Mouse (Mus musculus): ENCODE results near the gene Chid1.
A peak's percentile ranks its signal among the peaks of the same experiment; 100 is the strongest.

Gene Chid1

GRCm38 (mm10) chr7:141539556-141540311 lies at the start of gene Chid1:
Chid1 (minus strand) TSS chr7:141539857.
- DNase-seq: peak; percentile 99

- DNase-seq: no peak
Measured at GRCm38 (mm10) chr7:141588890-141589289, 49.2 kb upstream of the Chid1 start.

DNA sequence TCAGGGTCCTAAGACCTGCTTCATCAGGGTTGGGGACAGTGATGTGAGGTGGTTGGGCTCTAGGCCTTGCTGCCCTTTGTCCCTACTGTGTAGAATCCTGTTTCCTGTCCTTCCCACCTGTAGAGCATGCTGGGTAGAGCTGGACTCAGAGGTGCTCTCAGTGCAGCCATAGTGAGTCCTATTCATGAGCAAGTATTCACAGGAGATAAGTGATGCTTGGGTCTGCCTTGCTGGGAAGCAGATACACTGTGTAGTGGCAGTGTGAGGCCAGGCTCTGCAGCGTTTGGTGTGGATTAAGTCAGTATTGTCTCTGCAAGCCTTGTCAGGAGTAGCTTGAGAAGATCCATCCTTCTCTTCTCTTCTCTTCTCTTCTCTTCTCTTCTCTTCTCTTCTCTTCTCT lies 46.2 kb upstream of the Chid1 start:
- no peak for DNase-seq

GRCm38 (mm10) chr7:141585288-141585687 lies 45.6 kb upstream of the Chid1 start:
- no peak for DNase-seq

DNA sequence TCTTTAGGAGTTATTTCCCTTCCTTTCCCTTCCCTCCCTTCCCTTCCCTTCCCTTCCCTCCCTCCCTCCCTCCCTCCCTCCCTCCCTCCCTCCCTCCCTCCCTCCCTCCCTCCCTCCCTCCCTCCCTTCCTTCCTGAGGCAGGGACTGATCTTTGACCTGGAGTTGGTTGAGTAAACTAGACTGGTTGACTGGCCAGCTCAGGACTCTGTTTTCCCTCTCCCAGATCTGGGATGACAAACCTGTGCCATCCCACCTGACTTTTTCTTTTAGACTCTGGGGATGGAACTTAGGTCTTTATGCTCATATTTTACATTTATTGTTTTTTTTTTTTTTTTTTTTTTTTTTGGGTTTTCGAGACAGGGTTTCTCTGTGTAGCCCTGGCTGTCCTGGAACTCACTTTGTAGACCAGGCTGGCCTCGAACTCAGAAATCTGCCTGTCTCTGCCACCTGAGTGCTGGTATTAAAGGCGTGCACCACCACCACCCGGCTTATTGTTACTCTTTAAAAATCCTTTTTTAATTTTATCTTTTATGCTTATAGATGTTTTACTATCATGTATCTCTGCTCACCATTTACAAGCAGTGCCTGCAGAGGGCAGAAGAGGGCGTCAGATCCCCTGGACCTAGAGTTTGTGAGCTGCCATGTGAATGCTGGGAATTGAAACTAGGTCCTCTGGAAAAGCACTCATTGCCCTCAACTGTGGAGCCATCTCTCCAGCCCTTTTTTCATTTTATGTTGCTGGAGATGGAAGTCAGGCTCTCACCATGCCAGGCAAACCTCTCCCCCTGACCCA lies 44.6 kb upstream of the Chid1 start:
- no peak for DNase-seq

DNA sequence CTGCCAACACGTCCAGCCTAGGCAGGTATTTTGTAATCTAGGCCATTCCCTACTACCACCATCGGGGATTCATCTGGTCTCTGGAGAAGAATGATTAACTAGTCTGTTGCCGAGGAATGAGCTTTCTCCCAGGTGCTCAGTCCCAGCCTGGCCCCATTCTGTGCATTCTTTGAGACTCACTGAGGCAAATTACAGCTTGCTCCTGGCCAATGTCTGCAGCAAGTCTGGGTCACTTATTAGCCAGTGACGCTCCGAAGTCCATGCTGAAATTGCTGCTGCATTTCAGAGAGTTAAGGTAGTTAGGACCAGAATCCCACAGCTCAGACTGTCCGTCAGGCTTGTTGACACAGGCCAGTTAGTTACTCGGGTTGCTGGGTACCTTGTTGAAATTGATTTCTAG lies 41.7 kb upstream of the Chid1 start:
- DNase-seq: no peak

GRCm38 (mm10) chr7:141578943-141579342 lies 39.3 kb upstream of the Chid1 start:
- DNase-seq: no peak

- no peak for DNase-seq
Measured at GRCm38 (mm10) chr7:141578511-141578910, 38.9 kb upstream of the Chid1 start.

DNA sequence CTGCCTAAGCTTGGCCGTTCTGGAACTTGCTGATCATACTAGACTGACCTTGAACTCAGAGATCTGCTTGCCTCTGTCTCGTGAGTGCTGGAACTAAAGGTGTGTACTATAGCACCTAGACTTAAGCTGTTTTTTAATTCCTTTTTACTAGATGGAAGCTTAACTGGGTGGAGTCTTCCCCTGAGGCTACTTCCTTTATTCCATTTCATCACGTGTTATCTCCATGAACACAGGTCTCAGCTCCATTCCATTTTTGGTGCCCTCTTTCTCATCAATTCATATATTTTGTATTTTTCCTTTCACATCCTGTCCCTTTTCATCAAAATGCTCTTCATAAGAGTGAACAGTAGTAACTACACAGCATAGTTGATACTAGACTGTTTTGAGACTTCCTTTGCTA lies 38.1 kb upstream of the Chid1 start:
- no peak for DNase-seq

DNA sequence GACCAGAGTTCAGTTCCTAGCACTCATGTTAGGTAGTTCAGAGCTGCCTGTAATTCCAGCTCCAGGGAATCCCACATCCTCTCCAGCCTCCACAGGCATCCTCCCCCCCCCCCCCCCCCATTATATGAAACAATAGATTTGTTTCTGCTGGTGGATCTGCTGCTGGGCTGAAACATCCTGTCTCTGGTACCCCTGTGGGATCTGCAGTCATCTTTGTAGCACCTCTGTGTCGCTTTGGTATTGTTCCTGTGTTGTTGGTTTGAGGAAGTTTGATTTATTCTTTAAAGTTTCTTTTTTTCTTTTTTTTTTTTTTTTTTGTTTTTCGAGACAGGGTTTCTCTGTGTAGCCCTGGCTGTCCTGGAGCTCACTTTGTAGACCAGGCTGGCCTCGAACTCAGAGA lies 35.8 kb upstream of the Chid1 start:
- DNase-seq: no peak

DNA sequence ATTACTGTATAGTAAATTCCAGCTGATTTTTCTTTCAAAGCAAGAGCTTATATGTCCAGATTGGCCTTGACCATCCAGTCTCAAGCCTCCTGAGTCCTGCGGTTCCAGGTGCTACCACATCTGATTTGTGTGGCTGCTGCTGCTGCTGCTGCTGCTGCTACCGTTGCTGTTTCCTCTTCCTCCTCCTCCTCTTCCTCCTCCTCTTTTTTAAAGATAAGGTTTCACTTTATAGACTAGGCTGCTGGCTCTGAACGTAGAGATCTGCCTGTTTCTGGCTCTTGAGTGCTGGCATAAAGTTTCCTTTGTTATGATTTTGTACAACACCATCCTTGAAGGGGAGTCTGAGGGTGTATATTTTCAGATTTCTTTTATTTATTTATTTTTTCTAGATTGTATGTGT lies 34.4 kb upstream of the Chid1 start:
- DNase-seq: no peak

GRCm38 (mm10) chr7:141570625-141571295 lies 31.1 kb upstream of the Chid1 start:
- DNase-seq: peak in 1 of 2 experiments; percentile 50

- DNase-seq: no peak
Measured at GRCm38 (mm10) chr7:141569916-141570315, 30.3 kb upstream of the Chid1 start.

DNA sequence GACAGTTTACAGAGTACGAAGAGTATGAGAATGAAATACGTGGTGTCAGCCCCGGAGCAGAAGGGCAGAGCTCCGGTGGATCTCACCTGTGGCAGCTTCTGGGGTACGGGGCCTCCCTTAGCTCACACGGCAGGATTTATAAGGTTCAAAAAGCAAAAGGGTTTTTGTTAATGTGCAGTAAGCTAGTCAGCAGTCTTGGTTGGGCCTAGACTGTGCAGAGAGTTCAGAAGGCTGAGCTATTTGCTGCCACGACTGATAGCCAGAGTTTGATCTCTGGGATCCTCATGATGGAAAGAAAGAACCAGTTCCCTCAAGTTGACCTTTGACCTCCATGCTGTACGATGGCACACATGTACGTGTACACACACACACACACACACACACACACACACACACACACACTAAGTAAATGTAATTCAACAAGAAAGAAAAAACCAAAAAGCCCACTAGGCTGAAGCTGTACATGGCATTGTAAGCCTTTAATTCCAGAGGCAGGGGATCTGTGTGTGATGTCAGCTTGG lies 29.7 kb upstream of the Chid1 start:
- no peak for DNase-seq

GRCm38 (mm10) chr7:141566587-141566986 lies 26.9 kb upstream of the Chid1 start:
- peak in 1 of 2 experiments; percentile 19 for DNase-seq

DNA sequence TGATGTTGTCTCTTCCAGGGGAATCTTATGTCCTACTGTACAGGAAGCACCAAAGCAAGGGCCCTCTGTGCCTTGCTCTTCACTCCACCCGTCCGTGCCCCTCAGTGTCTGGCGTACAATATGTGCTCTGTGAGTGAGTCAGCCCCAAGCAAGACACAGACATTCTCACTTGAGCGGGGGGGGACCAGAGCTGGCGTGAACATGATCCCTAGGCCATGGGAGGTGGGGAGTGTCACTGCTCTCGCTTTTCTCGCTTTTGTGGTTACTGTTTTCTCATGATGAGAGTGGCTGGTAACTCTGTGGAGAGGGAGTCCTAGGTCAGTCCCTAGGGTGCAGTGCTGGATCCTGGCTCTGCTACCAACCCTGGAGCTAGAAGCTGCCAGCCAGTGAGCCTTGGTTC lies 24.9 kb upstream of the Chid1 start:
- DNase-seq: peak; percentile 36 to 51

GRCm38 (mm10) chr7:141562852-141563427 lies 23.3 kb upstream of the Chid1 start:
- peak; percentile 54 to 58 for DNase-seq

DNA sequence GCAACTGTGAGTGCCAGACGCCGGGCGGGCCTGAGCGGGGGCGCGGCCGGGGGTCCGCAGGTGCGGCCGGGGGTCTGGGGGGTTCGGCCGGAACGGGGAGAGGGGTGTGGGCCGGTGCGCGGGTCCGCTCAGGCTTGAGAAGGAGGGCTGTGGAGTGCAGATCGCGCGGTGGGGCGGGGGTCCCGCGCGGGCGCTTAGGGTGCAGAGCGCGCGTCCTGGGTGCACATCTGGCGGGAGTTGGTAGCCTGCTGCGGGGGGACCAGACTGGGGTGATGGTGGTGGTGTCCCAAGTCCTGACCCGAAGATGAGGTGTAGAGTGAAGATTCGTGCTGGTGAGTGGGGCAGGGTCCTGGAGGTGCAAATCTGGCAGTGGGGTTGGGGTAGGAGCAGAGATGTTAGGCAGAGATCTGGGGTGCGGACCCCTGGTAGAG lies 22.8 kb upstream of the Chid1 start:
- DNase-seq: no peak

GRCm38 (mm10) chr7:141561682-141562391 lies 22.2 kb upstream of the Chid1 start, which contains the start of gene Ap2a2:
Ap2a2 (plus strand) TSS chr7:141562173.
- DNase-seq: peak; percentile 89 to 95

GRCm38 (mm10) chr7:141560471-141560870 lies 20.8 kb upstream of the Chid1 start:
- no peak for DNase-seq

DNA sequence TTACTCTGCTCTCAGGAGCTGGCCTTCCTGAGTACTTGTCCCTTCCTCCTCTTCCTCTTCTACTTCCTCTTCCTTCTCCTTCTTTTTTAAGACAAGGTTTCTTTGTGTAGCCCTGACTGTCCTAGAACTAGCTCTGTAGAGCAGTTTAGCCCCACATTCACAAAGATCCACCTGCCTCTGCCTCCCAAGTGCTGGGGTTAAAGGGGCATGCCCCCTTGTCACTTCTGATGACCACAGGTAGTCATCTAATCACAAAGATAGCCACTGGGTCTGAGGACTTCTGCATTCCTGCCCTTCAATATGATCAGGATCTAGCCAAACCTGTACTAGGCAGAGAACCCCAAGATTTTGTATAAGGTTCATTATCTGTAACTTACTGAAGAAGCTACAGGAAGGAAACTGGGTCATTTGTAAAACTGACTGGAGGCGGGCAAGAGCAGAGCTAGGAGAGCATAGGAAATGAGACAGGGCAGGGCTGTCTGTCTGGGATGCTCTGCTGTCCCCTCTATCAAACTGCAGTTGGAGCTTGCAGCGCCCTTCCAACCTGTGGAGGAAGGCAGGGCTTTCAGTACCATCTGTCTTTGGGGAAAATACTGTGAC lies 20.2 kb upstream of the Chid1 start:
- DNase-seq: no peak

DNA sequence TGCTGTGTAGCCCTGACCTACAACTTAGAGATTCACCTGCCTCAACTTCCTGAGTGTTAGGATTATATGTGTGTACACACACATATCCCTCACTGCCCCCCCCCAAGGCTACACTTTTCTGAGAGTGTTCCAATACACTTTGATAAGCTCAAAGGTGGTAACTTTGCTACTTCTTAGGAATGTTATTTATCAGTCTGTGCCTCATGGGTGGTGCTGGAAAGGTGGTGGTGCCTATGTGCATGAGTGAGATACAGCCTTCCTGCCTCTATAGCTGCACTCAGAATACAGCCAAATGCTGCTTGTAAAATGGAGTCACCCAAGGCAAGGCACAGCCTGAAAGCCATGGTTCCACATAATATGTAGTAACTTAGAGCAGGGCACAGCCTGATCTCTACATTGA lies 19.3 kb upstream of the Chid1 start:
- DNase-seq: no peak

Measured in cerebellum, adult 18-20 months (tissue).